In the genomic region with DNA sequence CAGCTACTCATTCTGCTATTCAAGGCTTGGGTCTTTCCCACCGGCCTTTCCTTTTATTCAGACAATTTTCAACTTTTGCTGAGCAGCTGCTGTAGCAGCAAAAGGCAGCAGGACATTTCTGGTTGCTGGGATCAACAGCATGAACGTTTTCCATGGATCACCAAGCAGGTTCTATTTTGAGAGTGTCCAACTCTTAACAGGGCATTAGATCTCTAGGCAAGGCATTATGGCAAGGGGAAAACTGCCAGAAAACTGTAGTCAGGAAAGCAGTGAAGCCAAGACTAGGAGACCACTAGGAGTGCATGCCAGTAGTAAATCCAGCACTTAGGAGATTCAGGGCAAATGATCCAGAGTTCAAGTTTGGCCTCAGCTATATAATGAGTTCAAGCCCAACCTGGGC, we compare ENCODE assay signal across 25 mouse cellular contexts.
"Had no signal": no experiment of that assay in that cellular context is flagged by ENCODE, and none has a peak within 500 bp of the region (broad histone marks: within the 10 kb centered on the region; RNA-seq: fewer than 3 reads in every experiment).

No protein-coding gene starts in this region.

- H3K9ac ChIP-seq: heart, embryonic 13.5 days; heart, embryonic 15.5 days; hindbrain, embryonic 12.5 days; hindbrain, embryonic 14.5 days; intestine, embryonic 15.5 days; limb, embryonic 12.5 days; liver, embryonic 13.5 days; liver, embryonic 15.5 days; liver, postnatal 0 days had no signal

- H3K9me3 ChIP-seq: heart, embryonic 15.5 days; hindbrain, embryonic 12.5 days; intestine, embryonic 15.5 days; limb, embryonic 10.5 days; limb, embryonic 12.5 days; liver, embryonic 13.5 days; liver, embryonic 15.5 days had no signal

- H3K27ac ChIP-seq: gastrocnemius, adult 2 months; heart, embryonic 13.5 days; heart, embryonic 15.5 days; hindbrain, embryonic 10.5 days; hindbrain, embryonic 12.5 days; hindbrain, embryonic 14.5 days; intestine, embryonic 15.5 days; kidney, postnatal 0 days; layer of hippocampus, adult 2 months; left cerebral cortex, adult 2 months; limb, embryonic 10.5 days; limb, embryonic 12.5 days; liver, embryonic 13.5 days; liver, embryonic 15.5 days had no signal

- H3K4me1 ChIP-seq: hindbrain, embryonic 10.5 days; hindbrain, embryonic 12.5 days; intestine, embryonic 15.5 days; limb, embryonic 10.5 days; limb, embryonic 12.5 days had no signal

- ATAC-seq: hindbrain, embryonic 16.5 days; inflammation-experienced regulatory T-cells, adult 6 months; intestine, embryonic 15.5 days; liver, postnatal 0 days had no signal

- H3K36me3 ChIP-seq: heart, embryonic 13.5 days; heart, embryonic 15.5 days; hindbrain, embryonic 10.5 days; hindbrain, embryonic 12.5 days; intestine, embryonic 15.5 days; limb, embryonic 10.5 days; limb, embryonic 12.5 days; liver, embryonic 13.5 days; liver, embryonic 15.5 days had no signal

- H3K4me2 ChIP-seq: heart, embryonic 13.5 days; heart, embryonic 15.5 days; hindbrain, embryonic 12.5 days; hindbrain, embryonic 14.5 days; intestine, embryonic 15.5 days; limb, embryonic 12.5 days; liver, embryonic 11.5 days; liver, embryonic 13.5 days; liver, embryonic 15.5 days had no signal

- H3K4me3 ChIP-seq: gastrocnemius, adult 2 months; heart, embryonic 13.5 days; heart, embryonic 15.5 days; hindbrain, embryonic 10.5 days; hindbrain, embryonic 12.5 days; intestine, embryonic 15.5 days; layer of hippocampus, adult 2 months; left cerebral cortex, adult 2 months; limb, embryonic 10.5 days; limb, embryonic 12.5 days; liver, embryonic 13.5 days; liver, embryonic 15.5 days had no signal

- H3K27me3 ChIP-seq: heart, embryonic 13.5 days; heart, embryonic 15.5 days; hindbrain, embryonic 12.5 days; intestine, embryonic 15.5 days; limb, embryonic 12.5 days had no signal

- DNase-seq: gastrocnemius, adult 2 months; gastrocnemius, postnatal 10 days; gastrocnemius, postnatal 25 days; heart, adult 18-20 months; heart, postnatal 14 days; heart, postnatal 4 days; liver; liver, embryonic 13.5 days; liver, postnatal 0 days; lung, adult 2 months had no signal
